Mouse (Mus musculus): ENCODE measurements around the gene Rbms3.

The Rbms3 gene

DNA sequence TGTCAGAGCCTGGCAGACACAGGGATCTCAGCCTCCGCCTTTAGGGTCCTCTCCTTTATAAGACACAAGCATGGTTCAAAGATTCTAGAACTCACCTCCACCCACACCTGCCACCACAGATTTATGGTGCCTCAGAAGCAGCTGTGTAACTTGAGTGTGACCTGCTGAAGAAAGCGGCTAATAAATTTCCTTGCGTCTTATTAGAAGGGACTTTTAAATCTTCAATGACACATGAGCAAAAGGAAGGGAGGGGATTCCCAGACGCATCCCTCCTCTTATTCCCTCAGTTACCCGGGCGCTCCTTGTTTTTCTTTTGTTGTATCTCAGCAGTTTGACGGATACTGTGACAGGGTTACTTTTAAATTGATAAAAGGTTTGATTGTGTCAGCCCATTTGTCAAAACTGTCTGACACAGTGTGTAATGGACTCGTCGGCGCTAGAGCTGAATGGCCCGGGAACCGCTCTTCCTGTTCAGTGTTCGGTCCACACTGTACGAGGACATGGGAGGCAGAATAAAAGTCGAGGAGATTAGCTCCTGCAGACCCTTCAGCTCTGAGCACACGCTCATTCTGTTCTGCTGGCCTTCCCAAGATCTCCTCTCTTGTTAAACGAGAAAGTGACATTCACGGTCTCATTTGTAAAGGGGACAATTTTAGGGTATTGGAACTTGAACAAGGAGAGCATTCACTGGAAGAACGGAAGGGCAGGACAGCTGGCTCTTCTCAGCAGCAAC is 527.3 kb downstream of the Rbms3 start:
- no peak for DNase-seq (ENCODE audit: extremely low spot score)

DNA sequence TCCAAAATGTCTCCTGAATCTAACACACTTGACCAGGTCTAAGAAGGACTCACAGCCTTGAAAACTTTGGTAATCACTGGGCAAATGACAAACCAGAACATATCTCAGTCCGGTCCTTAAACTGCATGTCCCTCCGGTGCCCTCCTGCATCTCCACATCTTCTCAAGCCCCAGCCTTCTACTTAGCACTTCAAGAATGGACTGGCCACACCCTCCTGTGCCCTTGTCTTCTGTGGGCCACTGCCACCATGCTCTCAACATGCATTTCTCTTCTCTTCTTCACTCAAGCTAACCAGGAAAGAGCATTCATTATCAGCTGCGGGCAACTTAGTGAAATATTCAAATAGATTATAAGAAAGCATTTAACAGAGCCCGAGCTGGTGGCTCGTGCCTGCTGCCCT is 529.5 kb downstream of the Rbms3 start:
- DNase-seq (ENCODE audit: extremely low spot score), result no peak

GRCm38 (mm10) chr9:117093551-117093950 is 536.2 kb downstream of the Rbms3 start:
- DNase-seq (ENCODE audit: extremely low spot score), result no peak

GRCm38 (mm10) chr9:117092177-117092555 is 537.5 kb downstream of the Rbms3 start:
- no peak for DNase-seq (ENCODE audit: extremely low spot score)

GRCm38 (mm10) chr9:117091253-117092176 is 538.2 kb downstream of the Rbms3 start:
- DNase-seq (ENCODE audit: extremely low spot score), result no peak

GRCm38 (mm10) chr9:117089409-117090147 is 540.1 kb downstream of the Rbms3 start:
- no peak for DNase-seq (ENCODE audit: extremely low spot score)

GRCm38 (mm10) chr9:117088309-117088708 is 541.4 kb downstream of the Rbms3 start:
- no peak for DNase-seq (ENCODE audit: extremely low spot score)

DNA sequence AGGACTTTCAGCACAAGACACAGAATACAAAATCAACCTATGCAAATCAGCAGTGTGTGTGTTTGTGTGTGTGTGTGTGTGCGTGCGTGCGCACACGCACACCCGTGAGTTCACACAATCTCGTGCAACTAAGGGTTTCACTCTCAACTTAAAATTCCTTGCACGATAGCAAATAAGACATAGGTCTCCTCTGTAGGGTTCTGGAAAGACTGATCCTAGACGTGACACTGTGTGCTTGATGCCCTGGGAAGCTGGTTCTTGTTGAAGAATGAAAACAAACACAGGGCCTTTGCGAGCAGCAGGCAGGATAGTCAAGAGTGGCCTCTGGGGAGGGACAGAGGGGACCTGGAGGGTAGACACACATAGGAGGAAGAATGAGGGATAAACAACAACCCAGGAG is 544.0 kb downstream of the Rbms3 start:
- DNase-seq (ENCODE audit: extremely low spot score), result no peak

DNA sequence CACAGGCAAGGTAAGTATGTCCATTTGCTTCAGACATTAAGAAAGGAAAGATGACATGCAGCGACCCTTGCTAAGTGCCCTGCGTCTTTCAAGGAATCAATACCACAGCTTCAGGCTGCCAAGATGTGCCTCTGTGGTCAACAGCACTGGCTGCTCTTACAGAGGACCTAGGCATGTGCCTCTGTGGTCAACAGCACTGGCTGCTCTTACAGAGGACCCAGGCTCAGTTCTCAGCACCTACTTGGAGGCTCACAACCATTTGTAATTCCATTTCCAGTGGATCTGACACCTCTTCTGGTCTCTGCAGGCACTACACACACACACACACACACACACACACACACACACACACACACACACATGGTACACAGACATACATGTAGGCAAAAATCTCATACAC is 545.2 kb downstream of the Rbms3 start:
- DNase-seq (ENCODE audit: extremely low spot score), result no peak

GRCm38 (mm10) chr9:117079471-117079870 is 550.2 kb downstream of the Rbms3 start:
- no peak for DNase-seq (ENCODE audit: extremely low spot score)

- DNase-seq (ENCODE audit: extremely low spot score), result no peak
Observed at GRCm38 (mm10) chr9:117077548-117077947, 552.2 kb downstream of the Rbms3 start.

- no peak for DNase-seq (ENCODE audit: extremely low spot score)
Observed at GRCm38 (mm10) chr9:117076785-117077184, 552.9 kb downstream of the Rbms3 start.

GRCm38 (mm10) chr9:117072433-117073099 is 557.1 kb downstream of the Rbms3 start:
- DNase-seq (ENCODE audit: extremely low spot score), result peak; percentile 26

DNA sequence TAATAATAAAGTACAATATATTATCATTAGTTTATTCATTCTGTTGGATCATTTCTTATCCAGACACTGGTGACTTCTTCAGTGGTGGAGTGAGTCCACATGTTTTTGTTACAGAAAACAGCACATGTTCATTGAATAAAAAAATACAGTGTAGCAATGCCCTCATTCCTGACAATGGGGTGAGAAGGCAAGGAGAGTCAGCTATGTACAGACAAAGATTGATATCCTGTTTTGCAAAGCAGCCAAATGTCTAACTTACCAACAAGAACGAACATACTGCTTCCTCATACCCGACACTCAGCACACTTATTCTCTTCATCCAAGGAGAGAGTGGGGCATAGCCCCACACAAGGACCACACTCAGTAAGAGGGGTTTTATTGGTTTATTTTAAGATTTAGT is 559.1 kb downstream of the Rbms3 start:
- DNase-seq (ENCODE audit: extremely low spot score), result no peak

- no peak for DNase-seq (ENCODE audit: extremely low spot score)
Observed at GRCm38 (mm10) chr9:117069232-117069631, 560.5 kb downstream of the Rbms3 start.

GRCm38 (mm10) chr9:117067703-117068419 is 561.9 kb downstream of the Rbms3 start:
- DNase-seq (ENCODE audit: extremely low spot score), result no peak

GRCm38 (mm10) chr9:117066502-117066901 is 563.2 kb downstream of the Rbms3 start:
- no peak for DNase-seq (ENCODE audit: extremely low spot score)

GRCm38 (mm10) chr9:117065601-117066000 is 564.1 kb downstream of the Rbms3 start:
- DNase-seq (ENCODE audit: extremely low spot score), result no peak

DNA sequence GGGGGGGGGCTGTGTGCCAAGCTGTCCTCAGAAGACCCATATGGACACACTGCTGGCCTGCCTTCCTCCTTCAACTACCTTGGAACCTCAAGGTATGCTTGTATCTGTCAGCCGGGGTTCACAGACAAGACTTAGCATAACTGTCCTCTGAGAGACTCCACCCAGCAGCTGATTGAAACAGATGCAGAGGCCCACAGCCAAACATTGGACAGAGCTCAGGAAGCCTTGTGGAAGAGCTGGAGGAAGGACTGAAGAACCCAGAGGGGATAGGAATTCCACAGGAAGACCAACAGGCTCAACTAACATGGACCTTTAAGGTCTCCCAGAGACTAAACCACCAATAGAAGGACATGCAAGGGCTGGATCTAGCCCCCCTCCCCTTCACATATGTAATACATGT is 570.1 kb downstream of the Rbms3 start:
- no peak for DNase-seq (ENCODE audit: extremely low spot score)

GRCm38 (mm10) chr9:117059135-117059534 is 570.6 kb downstream of the Rbms3 start:
- no peak for DNase-seq (ENCODE audit: extremely low spot score)

- DNase-seq (ENCODE audit: extremely low spot score), result no peak
Observed at GRCm38 (mm10) chr9:117051935-117052334, 577.8 kb downstream of the Rbms3 start.
